Mouse (Mus musculus) erythroblast, embryonic 14.5 days (primary cell): ENCODE measurements around the gene Ulk4.

Source experiments
- GATA1 ChIP-seq: IDR thresholded peaks from 2 replicates; pipeline ENCODE4 v1.6.1; 2012; ENCODE audit warnings: low read length, inconsistent platforms, mixed read lengths
- TAL1 ChIP-seq: IDR thresholded peaks from 3 replicates; pipeline ENCODE4 v1.6.1; 2012; ENCODE audit warnings: low read length, inconsistent platforms, mixed read lengths

DNA sequence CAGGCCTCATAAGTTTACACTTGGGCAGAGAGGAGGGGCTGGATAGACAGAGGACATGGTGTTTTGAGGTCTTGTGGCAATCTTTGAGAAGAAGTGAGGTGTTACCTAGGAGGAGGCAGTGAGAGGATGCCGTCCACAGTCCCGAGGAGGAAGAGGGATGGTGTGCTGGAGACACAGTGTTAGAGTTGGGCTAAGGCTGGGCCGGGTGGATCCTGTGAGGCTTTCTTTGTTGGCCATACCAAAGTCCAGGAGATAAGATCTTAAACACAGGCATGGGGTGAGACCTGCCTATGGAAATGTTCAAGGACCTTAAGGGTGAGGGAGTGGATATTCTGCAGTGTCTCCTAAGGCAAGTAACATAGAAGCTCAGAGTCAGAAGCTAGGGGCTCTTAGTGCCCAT lies 325.1 kb downstream of the Ulk4 start:
- TF ChIP-seq TAL1: no peak
- TF ChIP-seq GATA1: no peak
